Mouse (Mus musculus): ENCODE data around the gene Jchain.

GRCm38 (mm10) chr5:88562863-88563780 is 35.4 kb upstream of the Jchain start:
- TF ChIP-seq POLR2A (IDR thresholded peaks at IDR 0.05; ENCODE audit: control insufficient read depth, extremely low read depth, insufficient read depth, low read length, poor library complexity): no peak
- no peak for TF ChIP-seq CTCF (IDR thresholded peaks at IDR 0.05; ENCODE audit: borderline replicate concordance, control insufficient read depth, extremely low read depth, insufficient read depth, low read length, poor library complexity)

Measured in thymus, adult 2 months (tissue).